Mouse (Mus musculus): ENCODE data around the gene Add1. TPM values are rescaled to one million over a fixed set of nuclear protein-coding genes. Genes with fewer than 3 reads are reported as not detected.
"Not testable (repeated sequence)": the region's sequence is repeated elsewhere in the genome, so short reads cannot be mapped to it uniquely, and the experiment has no call there.

Add1 gene
- polyA plus RNA-seq, 1 experiment from 2014 or later: 204 TPM

GRCm38 (mm10) chr5:34587881-34588280 is 14.4 kb downstream of the Add1 start:
- no peak overlapping the region for H3K27ac ChIP-seq
- ATAC-seq: no peak
- H3K9me3 ChIP-seq: no peaks in the 10 kb centered on the region

GRCm38 (mm10) chr5:34590059-34590458 is 16.6 kb downstream of the Add1 start:
- 8% methylated on average over 5 of the region's 5 CpGs for WGBS
- no peak overlapping the region for H3K4me2 ChIP-seq (replicated peaks)
- peaks cover 32% of the 10 kb centered on the region for H3K4me1 ChIP-seq (replicated peaks)
- H3K36me3 ChIP-seq: peaks cover 5% of the 10 kb centered on the region; the same call in 1 of the 2 replicates
- H3K27me3 ChIP-seq: no peaks in the 10 kb centered on the region
- 0 out of 2 replicates have a peak overlapping the region, but pooled peaks have one; percentile 28 for H3K9ac ChIP-seq (replicated peaks)
- ATAC-seq: no peak
- H3K4me3 ChIP-seq (replicated peaks): no peak overlapping the region
- no peak overlapping the region for H3K27ac ChIP-seq
- H3K9me3 ChIP-seq: no peaks in the 10 kb centered on the region

More at GRCm38 (mm10) chr5:34587881-34588280, 14.4 kb downstream of the Add1 start:
- Histone ChIP-seq H3K27me3 (no peaks in the 10 kb centered on the region), H3K9ac (replicated peaks) (no peak overlapping the region), H3K36me3 (0 out of 2 replicates have a peak, but pooled peaks cover 4% of the 10 kb centered on the region), H3K4me3 (replicated peaks) (no peak overlapping the region), H3K4me1 (replicated peaks) (peaks cover 32% of the 10 kb centered on the region), H3K4me2 (replicated peaks) (no peak overlapping the region)
- WGBS: 60% methylated on average over 5 of the region's 5 CpGs

- Histone ChIP-seq H3K9me3 (no peaks in the 10 kb centered on the region), H3K27me3 (no peaks in the 10 kb centered on the region), H3K27ac (no peak overlapping the region; the same call in 1 of the 2 replicates), H3K4me3 (replicated peaks) (no peak overlapping the region), H3K4me2 (replicated peaks) (no peak overlapping the region), H3K9ac (replicated peaks) (no peak overlapping the region), H3K4me1 (replicated peaks) (peaks cover 32% of the 10 kb centered on the region), H3K36me3 (peaks cover 5% of the 10 kb centered on the region; the same call in 1 of the 2 replicates)
- no peak for ATAC-seq
- 30% methylated on average over 4 of the region's 4 CpGs for WGBS
Observed at GRCm38 (mm10) chr5:34590702-34591101, 17.2 kb downstream of the Add1 start.

- ATAC-seq: no peak
- H3K4me2 ChIP-seq (replicated peaks): no peak overlapping the region
- WGBS: 16% methylated on average over 5 of the region's 5 CpGs
- no peak overlapping the region for H3K9ac ChIP-seq (replicated peaks)
- H3K4me3 ChIP-seq (replicated peaks): no peak overlapping the region
- no peaks in the 10 kb centered on the region for H3K27me3 ChIP-seq
- H3K9me3 ChIP-seq: no peaks in the 10 kb centered on the region
- H3K4me1 ChIP-seq (replicated peaks): peaks cover 29% of the 10 kb centered on the region
- H3K27ac ChIP-seq: no peak overlapping the region
- peaks cover 5% of the 10 kb centered on the region; the same call in 1 of the 2 replicates for H3K36me3 ChIP-seq
Observed at GRCm38 (mm10) chr5:34591388-34592004, 18.0 kb downstream of the Add1 start.

GRCm38 (mm10) chr5:34592224-34592623 is 18.8 kb downstream of the Add1 start:
- H3K27ac ChIP-seq; H3K27me3 ChIP-seq; H3K9ac ChIP-seq (replicated peaks); ATAC-seq; H3K9me3 ChIP-seq; H3K36me3 ChIP-seq; H3K4me3 ChIP-seq (replicated peaks); H3K4me2 ChIP-seq (replicated peaks): not testable (repeated sequence)
- 67% methylated on average over 5 of the region's 5 CpGs for whole genome bisulfite sequencing
- H3K4me1 ChIP-seq (replicated peaks): peaks cover 24% of the 10 kb centered on the region

- Histone ChIP-seq H3K9me3 (no peaks in the 10 kb centered on the region), H3K36me3 (peaks cover 8% of the 10 kb centered on the region), H3K27ac (no peak overlapping the region), H3K4me3 (replicated peaks) (no peak overlapping the region), H3K27me3 (no peaks in the 10 kb centered on the region), H3K4me2 (replicated peaks) (no peak overlapping the region), H3K4me1 (replicated peaks) (peaks cover 20% of the 10 kb centered on the region), H3K9ac (replicated peaks) (no peak overlapping the region)
- WGBS: 90% methylated on average over 6 of the region's 6 CpGs
- ATAC-seq: no peak
Observed at GRCm38 (mm10) chr5:34592666-34593065, 19.2 kb downstream of the Add1 start.

- no peak overlapping the region for H3K9ac ChIP-seq (replicated peaks)
- H3K4me3 ChIP-seq (replicated peaks): no peak overlapping the region
- peaks cover 13% of the 10 kb centered on the region for H3K36me3 ChIP-seq
- no peaks in the 10 kb centered on the region for H3K27me3 ChIP-seq
- 94% methylated on average over 9 of the region's 9 CpGs for WGBS
- H3K4me1 ChIP-seq (replicated peaks): peaks cover 20% of the 10 kb centered on the region
- ATAC-seq: no peak
- no peak overlapping the region for H3K4me2 ChIP-seq (replicated peaks)
- H3K27ac ChIP-seq: no peak overlapping the region
- H3K9me3 ChIP-seq: no peaks in the 10 kb centered on the region
Observed at GRCm38 (mm10) chr5:34593202-34593727, 19.8 kb downstream of the Add1 start.

GRCm38 (mm10) chr5:34604576-34604975 is 31.1 kb downstream of the Add1 start:
- Histone ChIP-seq H3K9ac (replicated peaks) (no peak overlapping the region), H3K9me3 (no peaks in the 10 kb centered on the region), H3K4me2 (replicated peaks) (no peak overlapping the region), H3K4me3 (replicated peaks) (no peak overlapping the region), H3K27me3 (no peaks in the 10 kb centered on the region), H3K27ac (no peak overlapping the region), H3K36me3 (peaks cover 68% of the 10 kb centered on the region), H3K4me1 (replicated peaks) (no peaks in the 10 kb centered on the region)
- ATAC-seq: no peak
- WGBS: 96% methylated on average over 5 of the region's 5 CpGs

GRCm38 (mm10) chr5:34607100-34607880 is 33.8 kb downstream of the Add1 start:
- WGBS: 89% methylated on average over 8 of the region's 8 CpGs

GRCm38 (mm10) chr5:34608226-34608625 is 34.8 kb downstream of the Add1 start:
- Histone ChIP-seq H3K9me3 (no peaks in the 10 kb centered on the region), H3K9ac (replicated peaks) (no peak overlapping the region), H3K4me3 (replicated peaks) (no peak overlapping the region), H3K36me3 (peaks cover 71% of the 10 kb centered on the region), H3K4me1 (replicated peaks) (no peaks in the 10 kb centered on the region), H3K4me2 (replicated peaks) (no peak overlapping the region), H3K27ac (no peak overlapping the region), H3K27me3 (no peaks in the 10 kb centered on the region)
- ATAC-seq: no peak
- whole genome bisulfite sequencing: 83% methylated on average over 3 of the region's 3 CpGs

More at GRCm38 (mm10) chr5:34607100-34607880, 33.8 kb downstream of the Add1 start:
- Histone ChIP-seq H3K27ac (no peak overlapping the region), H3K4me3 (replicated peaks) (no peak overlapping the region), H3K36me3 (peaks cover 72% of the 10 kb centered on the region), H3K27me3 (no peaks in the 10 kb centered on the region), H3K4me1 (replicated peaks) (no peaks in the 10 kb centered on the region), H3K9ac (replicated peaks) (no peak overlapping the region), H3K9me3 (no peaks in the 10 kb centered on the region), H3K4me2 (replicated peaks) (no peak overlapping the region)
- ATAC-seq: no peak

GRCm38 (mm10) chr5:34609966-34610365 is 36.5 kb downstream of the Add1 start:
- Histone ChIP-seq H3K36me3 (peaks cover 80% of the 10 kb centered on the region), H3K27ac (no peak overlapping the region), H3K9ac (replicated peaks) (no peak overlapping the region), H3K4me2 (replicated peaks) (no peak overlapping the region), H3K4me3 (replicated peaks) (no peak overlapping the region), H3K27me3 (no peaks in the 10 kb centered on the region), H3K4me1 (replicated peaks) (no peaks in the 10 kb centered on the region), H3K9me3 (no peaks in the 10 kb centered on the region)
- WGBS: 95% methylated on average over 4 of the region's 4 CpGs
- ATAC-seq: no peak

GRCm38 (mm10) chr5:34632996-34633395 is 59.5 kb downstream of the Add1 start:
- Histone ChIP-seq H3K9ac (replicated peaks) (no peak overlapping the region), H3K4me3 (replicated peaks) (no peak overlapping the region), H3K4me1 (replicated peaks) (peaks cover 25% of the 10 kb centered on the region), H3K9me3 (no peaks in the 10 kb centered on the region), H3K27ac (no peak overlapping the region), H3K36me3 (peaks cover 80% of the 10 kb centered on the region), H3K27me3 (no peaks in the 10 kb centered on the region), H3K4me2 (replicated peaks) (no peak overlapping the region)
- 98% methylated on average over 2 of the region's 2 CpGs for WGBS
- ATAC-seq: no peak
